Mouse (Mus musculus) thymus, adult 2 months (tissue): Measurements from ENCODE around the gene Endou.

Experiments
- CTCF ChIP-seq: fragments of 200-500 bp; IDR thresholded peaks from 2 replicates; pipeline ENCODE4 v1.5.1; 2012; ENCODE audit warnings: mild to moderate bottlenecking, control low read depth, low read length, moderate library complexity, borderline replicate concordance; ENCODE audit not compliant: control insufficient read depth, poor library complexity, insufficient read depth; ENCODE audit errors: extremely low read depth
- POLR2A ChIP-seq: fragments of 200-500 bp; IDR thresholded peaks from 2 replicates; pipeline ENCODE4 v1.6.1; 2012; ENCODE audit warnings: mild to moderate bottlenecking, low read length, control low read depth, moderate library complexity; ENCODE audit not compliant: control insufficient read depth, poor library complexity, insufficient read depth; ENCODE audit errors: extremely low read depth

GRCm38 (mm10) chr15:97741662-97742061 is 10.5 kb upstream of the Endou start:
- no peak for TF ChIP-seq CTCF
- TF ChIP-seq POLR2A: no peak
